Mouse (Mus musculus): ENCODE results near the gene Scn10a. TPM values are rescaled to one million over a fixed set of nuclear protein-coding genes. Genes with fewer than 3 reads are reported as not detected.

The Scn10a gene
- polyA plus RNA-seq, 1 experiment, result not detected

GRCm38 (mm10) chr9:119741101-119741786 is 22.1 kb upstream of the Scn10a start:
- H3K4me1 ChIP-seq (ENCODE audit: control insufficient read depth, insufficient read depth, low read length), result no peaks in the 10 kb centered on the region
- WGBS, result 40% methylated on average over 5 of the region's 5 CpGs
- no peak overlapping the region for H3K27ac ChIP-seq (ENCODE audit: insufficient read depth, low read length)
- TF ChIP-seq POLR2A (IDR thresholded peaks at IDR 0.05; ENCODE audit: borderline replicate concordance, insufficient read depth, low read length) (no peak), CTCF (IDR thresholded peaks at IDR 0.05; ENCODE audit: borderline replicate concordance, insufficient read depth, low read depth, low read length) (no peak)
- H3K27me3 ChIP-seq (ENCODE audit: control insufficient read depth, insufficient read depth, low read length), result no peaks in the 10 kb centered on the region
- no peak for DNase-seq
- H3K4me3 ChIP-seq (replicated peaks; ENCODE audit: insufficient read depth, low read depth, low read length), result no peak overlapping the region

DNA sequence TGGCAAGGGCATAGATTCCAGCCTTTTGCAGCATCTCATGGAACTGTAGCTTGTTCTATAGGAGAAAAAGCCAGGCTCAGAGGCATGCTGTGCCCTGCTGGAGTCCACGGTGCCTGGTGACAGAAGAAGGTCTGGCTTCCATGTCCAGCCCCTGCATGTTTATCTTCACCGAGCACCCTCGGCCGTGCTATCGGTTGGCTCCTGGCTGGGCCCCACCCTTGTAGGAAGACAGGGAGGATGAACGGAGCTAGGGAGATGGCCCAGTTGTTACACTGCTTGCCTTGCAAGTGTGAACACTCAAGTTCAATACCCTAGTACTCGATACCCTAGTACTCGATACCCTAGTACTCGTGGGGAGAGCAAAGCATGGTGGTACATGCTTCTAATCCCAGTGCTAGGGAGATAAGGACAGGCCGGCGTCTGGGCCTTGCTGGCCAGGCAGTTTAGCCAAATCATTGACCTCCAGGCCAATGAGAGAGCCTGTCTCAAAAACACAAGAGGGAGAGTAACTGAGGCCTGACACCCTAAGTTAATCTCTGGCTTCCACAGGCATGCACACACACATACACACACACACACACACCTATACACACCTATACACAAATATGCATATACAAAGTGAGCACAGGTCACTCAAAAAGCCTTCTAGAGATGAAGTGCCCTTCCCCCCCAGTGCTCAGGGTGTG is 9.4 kb upstream of the Scn10a start:
- Histone ChIP-seq H3K27me3 (ENCODE audit: control insufficient read depth, insufficient read depth, low read length) (no peaks in the 10 kb centered on the region), H3K27ac (ENCODE audit: insufficient read depth, low read length) (no peak overlapping the region), H3K4me3 (replicated peaks; ENCODE audit: insufficient read depth, low read depth, low read length) (no peak overlapping the region), H3K4me1 (ENCODE audit: control insufficient read depth, insufficient read depth, low read length) (no peaks in the 10 kb centered on the region)
- DNase-seq, result no peak
- WGBS, result 86% methylated on average over 11 of the region's 11 CpGs
- TF ChIP-seq POLR2A (IDR thresholded peaks at IDR 0.05; ENCODE audit: borderline replicate concordance, insufficient read depth, low read length) (no peak), CTCF (IDR thresholded peaks at IDR 0.05; ENCODE audit: borderline replicate concordance, insufficient read depth, low read depth, low read length) (no peak)

- H3K27ac ChIP-seq (ENCODE audit: insufficient read depth, low read length), result no peak overlapping the region
- no peaks in the 10 kb centered on the region for H3K27me3 ChIP-seq (ENCODE audit: control insufficient read depth, insufficient read depth, low read length)
- no peak overlapping the region for H3K4me3 ChIP-seq (replicated peaks; ENCODE audit: insufficient read depth, low read depth, low read length)
- no peaks in the 10 kb centered on the region for H3K4me1 ChIP-seq (ENCODE audit: control insufficient read depth, insufficient read depth, low read length)
- WGBS, result 83% methylated on average over 4 of the region's 4 CpGs
- no peak for TF ChIP-seq POLR2A (IDR thresholded peaks at IDR 0.05; ENCODE audit: borderline replicate concordance, insufficient read depth, low read length)
- no peak for DNase-seq
Measured at GRCm38 (mm10) chr9:119726990-119727389, 7.9 kb upstream of the Scn10a start.

- DNase-seq, result no peak
- Histone ChIP-seq H3K4me1 (ENCODE audit: control insufficient read depth, insufficient read depth, low read length) (no peaks in the 10 kb centered on the region; the same call in 1 of the 2 replicates), H3K4me3 (replicated peaks; ENCODE audit: insufficient read depth, low read depth, low read length) (no peak overlapping the region), H3K27ac (ENCODE audit: insufficient read depth, low read length) (no peak overlapping the region), H3K27me3 (ENCODE audit: control insufficient read depth, insufficient read depth, low read length) (no peaks in the 10 kb centered on the region)
- WGBS, result 48% methylated on average over 6 of the region's 6 CpGs
- no peak for TF ChIP-seq POLR2A (IDR thresholded peaks at IDR 0.05; ENCODE audit: borderline replicate concordance, insufficient read depth, low read length)
- TF ChIP-seq CTCF (IDR thresholded peaks at IDR 0.05; ENCODE audit: borderline replicate concordance, insufficient read depth, low read depth, low read length), result no peak
Measured at GRCm38 (mm10) chr9:119725293-119725862, 6.3 kb upstream of the Scn10a start.

DNA sequence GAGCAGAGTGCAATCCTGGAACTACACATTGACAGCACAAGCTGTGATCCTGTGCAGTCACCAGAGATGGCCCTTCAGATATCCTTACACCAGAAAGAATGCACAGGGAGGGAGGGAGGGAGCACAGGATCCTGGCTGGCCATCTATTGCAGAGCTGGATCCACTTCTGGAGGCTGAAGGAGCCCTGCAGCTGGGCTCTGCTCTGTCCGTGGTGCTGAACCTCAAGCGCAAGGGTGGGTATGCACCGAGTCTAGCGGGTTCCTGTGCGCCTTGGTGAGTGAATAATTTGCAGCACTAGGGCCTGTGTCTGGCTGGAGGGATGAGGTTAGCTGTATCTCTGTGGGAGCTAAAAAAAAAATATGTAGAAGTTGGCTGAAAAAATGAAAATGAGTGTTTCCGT is 12.4 kb downstream of the Scn10a start:
- Histone ChIP-seq H3K4me1 (ENCODE audit: control insufficient read depth, insufficient read depth, low read length) (no peaks in the 10 kb centered on the region), H3K27ac (ENCODE audit: insufficient read depth, low read length) (no peak overlapping the region), H3K4me3 (replicated peaks; ENCODE audit: insufficient read depth, low read depth, low read length) (no peak overlapping the region), H3K27me3 (ENCODE audit: control insufficient read depth, insufficient read depth, low read length) (no peaks in the 10 kb centered on the region; the same call in 1 of the 2 replicates)
- DNase-seq, result no peak
- TF ChIP-seq CTCF (IDR thresholded peaks at IDR 0.05; ENCODE audit: borderline replicate concordance, insufficient read depth, low read depth, low read length) (no peak), POLR2A (IDR thresholded peaks at IDR 0.05; ENCODE audit: borderline replicate concordance, insufficient read depth, low read length) (no peak)
- WGBS, result 9% methylated on average over 6 of the region's 6 CpGs

DNA sequence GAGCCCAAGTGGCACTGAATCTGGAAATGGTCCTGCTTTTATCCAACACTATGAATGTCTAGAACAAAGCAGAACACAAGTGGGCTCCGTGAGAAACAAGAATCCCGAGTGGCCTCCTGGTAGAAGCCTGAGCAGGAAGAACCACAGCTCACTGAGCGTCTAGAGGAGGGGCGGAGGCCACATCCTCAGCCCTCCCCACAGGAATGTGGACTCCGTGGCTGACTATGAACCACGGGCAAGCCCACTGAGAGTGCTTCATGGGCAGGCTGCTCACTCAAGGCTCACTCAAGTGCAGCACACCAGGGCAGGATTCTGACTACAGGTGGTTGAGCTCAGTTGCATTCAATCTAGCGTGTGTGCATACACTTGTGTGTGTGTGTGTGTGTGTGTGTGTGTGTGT is 27.6 kb downstream of the Scn10a start:
- Histone ChIP-seq H3K4me1 (ENCODE audit: control insufficient read depth, insufficient read depth, low read length) (no peaks in the 10 kb centered on the region; the same call in 1 of the 2 replicates), H3K4me3 (replicated peaks; ENCODE audit: insufficient read depth, low read depth, low read length) (no peak overlapping the region), H3K27ac (ENCODE audit: insufficient read depth, low read length) (no peak overlapping the region), H3K27me3 (ENCODE audit: control insufficient read depth, insufficient read depth, low read length) (no peaks in the 10 kb centered on the region)
- 59% methylated on average over 7 of the region's 7 CpGs for WGBS
- TF ChIP-seq CTCF (IDR thresholded peaks at IDR 0.05; ENCODE audit: borderline replicate concordance, insufficient read depth, low read depth, low read length), result no peak
- no peak for TF ChIP-seq POLR2A (IDR thresholded peaks at IDR 0.05; ENCODE audit: borderline replicate concordance, insufficient read depth, low read length)
- DNase-seq, result no peak

- no peak for DNase-seq
- Histone ChIP-seq H3K4me1 (ENCODE audit: control insufficient read depth, insufficient read depth, low read length) (no peaks in the 10 kb centered on the region; the same call in 1 of the 2 replicates), H3K4me3 (replicated peaks; ENCODE audit: insufficient read depth, low read depth, low read length) (no peak overlapping the region), H3K27me3 (ENCODE audit: control insufficient read depth, insufficient read depth, low read length) (no peaks in the 10 kb centered on the region), H3K27ac (ENCODE audit: insufficient read depth, low read length) (no peak overlapping the region)
- WGBS, result 40% methylated on average over 8 of the region's 8 CpGs
- TF ChIP-seq POLR2A (IDR thresholded peaks at IDR 0.05; ENCODE audit: borderline replicate concordance, insufficient read depth, low read length) (no peak), CTCF (IDR thresholded peaks at IDR 0.05; ENCODE audit: borderline replicate concordance, insufficient read depth, low read depth, low read length) (no peak)
Measured at GRCm38 (mm10) chr9:119691001-119691400, 28.1 kb downstream of the Scn10a start.

- H3K4me3 ChIP-seq (replicated peaks; ENCODE audit: insufficient read depth, low read depth, low read length), result no peak overlapping the region
- no peak for DNase-seq
- no peaks in the 10 kb centered on the region; the same call in 1 of the 2 replicates for H3K4me1 ChIP-seq (ENCODE audit: control insufficient read depth, insufficient read depth, low read length)
- no peak overlapping the region for H3K27ac ChIP-seq (ENCODE audit: insufficient read depth, low read length)
- no peak for TF ChIP-seq POLR2A (IDR thresholded peaks at IDR 0.05; ENCODE audit: borderline replicate concordance, insufficient read depth, low read length)
- TF ChIP-seq CTCF (IDR thresholded peaks at IDR 0.05; ENCODE audit: borderline replicate concordance, insufficient read depth, low read depth, low read length), result no peak
- no peaks in the 10 kb centered on the region; the same call in 1 of the 2 replicates for H3K27me3 ChIP-seq (ENCODE audit: control insufficient read depth, insufficient read depth, low read length)
- 66% methylated on average over 8 of the region's 8 CpGs for WGBS
Measured at GRCm38 (mm10) chr9:119687893-119688292, 31.2 kb downstream of the Scn10a start.

All from cerebellum, adult 2 months (tissue).